Mouse (Mus musculus) left cerebral cortex, postnatal 14 days (tissue): ENCODE results near the gene Ttc9b. TPM values are rescaled to one million over a fixed set of nuclear protein-coding genes. Genes with fewer than 3 reads are reported as not detected.
"Not testable (repeated sequence)": the region's sequence is repeated elsewhere in the genome, so short reads cannot be mapped to it uniquely, and the experiment has no call there.

Experiments used
- DNase-seq, 2 experiments: peaks; one replicate each; pipeline ENCODE4 v3.0.0; 2021 to 2022; ENCODE audit warnings: low spot score in 2 of 2, mixed read lengths in 1 of 2
- intact Hi-C: fragments of 180-260 bp; cut with DNase I; formaldehyde crosslinking; loops from one replicate; pipeline ENCODE4 v1.15.1; 2025
- total RNA-seq, 2 experiments: library from RNA; stranded (reverse); gene quantifications; 2 replicates each; pipeline ENCODE4 v1.2.3; 2021

Ttc9b gene
- total RNA-seq, 2 experiments from 2014 or later, result 158 to 159 TPM

DNA sequence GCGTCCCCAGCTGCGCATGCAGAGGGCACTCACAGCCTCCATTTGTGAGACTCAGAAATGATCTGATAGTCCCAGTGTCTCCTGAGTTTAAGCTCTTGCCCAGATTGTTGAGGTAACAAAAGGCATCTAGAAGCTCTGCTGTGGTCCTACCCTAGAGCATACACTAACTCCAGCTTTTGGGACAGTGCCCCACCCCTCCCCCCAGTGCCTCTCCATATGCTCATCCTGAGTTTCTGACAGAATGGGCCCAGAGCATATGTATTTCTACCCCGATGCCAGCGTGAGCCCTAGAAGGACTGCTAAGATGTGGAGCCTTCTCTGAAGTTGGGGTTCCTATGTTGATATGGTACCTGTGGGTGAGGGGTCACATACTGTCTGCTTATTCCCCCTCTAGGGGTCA is 22.3 kb upstream of the Ttc9b start:
- no peak for DNase-seq
- intact Hi-C loops, result no loop called here

DNA sequence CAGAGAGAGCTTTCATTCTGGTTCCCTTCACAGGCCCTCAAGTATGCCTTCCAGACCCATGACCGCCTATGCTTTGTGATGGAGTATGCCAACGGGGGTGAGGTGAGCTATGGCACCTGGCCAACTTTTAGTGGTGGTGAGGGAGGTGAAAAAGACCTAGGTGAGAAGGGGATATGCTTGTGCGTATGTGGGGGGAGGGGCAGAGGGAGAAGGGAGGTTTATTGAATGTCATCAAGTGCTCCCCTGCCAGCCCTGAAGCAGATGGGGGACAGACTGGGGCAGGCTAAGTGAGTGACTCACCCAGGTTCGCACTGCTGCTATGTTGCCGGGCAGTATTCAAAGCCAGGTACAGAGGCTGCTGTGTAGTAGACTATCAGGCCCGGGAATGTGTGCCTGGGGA is 20.5 kb upstream of the Ttc9b start:
- intact Hi-C loops, result no loop called here
- DNase-seq, result no peak

DNA sequence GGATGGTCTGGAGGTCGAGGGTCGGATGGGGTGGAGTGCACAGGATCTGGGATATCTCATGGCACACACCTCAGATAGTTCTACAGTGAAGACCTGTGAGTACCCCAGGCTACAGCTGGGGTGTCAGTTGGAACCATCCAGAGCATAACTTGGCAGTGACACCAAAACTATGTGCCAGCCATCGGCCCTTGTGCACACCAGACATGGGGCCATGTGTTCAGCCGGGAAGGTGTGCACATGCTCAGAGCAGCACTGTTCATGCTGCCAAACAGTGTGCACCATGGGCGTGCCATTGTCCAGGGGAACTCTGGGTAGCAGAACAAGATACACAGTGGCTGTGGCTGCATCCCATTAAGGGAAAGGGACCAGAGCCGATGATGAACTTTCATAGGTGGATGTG is 19.0 kb upstream of the Ttc9b start:
- intact Hi-C loops, result loop anchor here (5.0 kb wide), 1 partner anchor 57 kb away; no protein-coding TSS in a partner anchor

DNA sequence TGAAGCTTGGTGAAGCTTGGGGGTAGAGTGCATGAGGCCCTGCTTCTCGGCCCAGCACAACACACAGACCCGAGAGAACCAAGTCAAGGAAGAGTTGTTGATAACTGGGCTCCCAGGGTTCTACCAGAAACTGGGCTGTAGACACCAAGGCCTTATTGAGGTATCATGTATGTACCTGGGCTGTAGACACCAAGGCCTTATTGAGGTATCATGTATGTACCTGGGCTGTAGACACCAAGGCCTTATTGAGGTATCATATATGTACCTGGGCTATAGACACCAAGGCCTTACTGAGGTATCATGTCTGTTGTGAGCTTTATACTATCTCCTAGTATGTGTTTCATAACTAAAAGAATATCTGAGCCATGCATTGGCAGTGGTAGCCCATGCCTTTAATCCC is 18.6 kb upstream of the Ttc9b start:
- intact Hi-C loops, result loop anchor here (5.0 kb wide), 1 partner anchor 58 kb away; no protein-coding TSS in a partner anchor
- DNase-seq, result not testable (repeated sequence)

More for the DNA sequence above, 19.0 kb upstream of the Ttc9b start:
- no peak for DNase-seq

DNA sequence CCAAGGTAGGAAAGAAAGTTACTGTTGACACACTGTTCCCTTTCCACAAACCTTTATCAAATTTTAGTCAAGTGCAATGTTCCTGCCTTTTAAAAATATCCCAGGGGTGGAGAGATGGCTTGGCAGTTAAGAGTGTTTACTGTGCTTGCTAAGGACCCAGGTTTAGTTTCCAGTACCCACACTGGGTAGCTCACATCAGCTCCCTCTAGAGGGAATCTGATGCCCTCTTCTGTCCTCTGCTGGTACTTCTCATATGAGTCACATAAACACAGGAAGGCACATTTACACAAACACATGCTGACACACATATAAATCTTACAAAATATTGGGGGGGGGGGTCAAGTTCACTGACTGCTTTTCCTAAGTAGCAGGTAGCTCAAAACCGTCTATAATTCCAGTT is 9.2 kb upstream of the Ttc9b start:
- intact Hi-C loops, result no loop called here
- DNase-seq, result no peak

DNA sequence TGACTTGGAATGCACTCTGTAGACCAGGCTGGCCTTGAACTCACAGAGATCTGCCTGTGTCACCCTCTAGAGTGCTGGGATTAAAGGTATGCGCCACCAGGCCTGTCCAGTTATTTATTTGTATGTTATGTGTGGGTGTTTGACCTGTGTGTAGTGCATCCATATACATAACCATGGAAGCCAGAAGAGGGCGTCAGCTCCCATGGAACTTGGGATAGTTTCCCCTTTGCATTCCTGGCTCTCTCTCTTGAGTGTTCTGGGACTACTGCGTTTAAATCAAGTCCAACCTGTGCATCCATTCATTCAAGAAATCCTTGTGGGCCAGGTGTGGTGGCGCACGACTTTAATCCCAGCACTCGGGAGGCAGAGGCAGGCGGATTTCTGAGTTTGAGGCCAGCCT is 7.2 kb upstream of the Ttc9b start:
- intact Hi-C loops, result no loop called here
- DNase-seq, result no peak

DNA sequence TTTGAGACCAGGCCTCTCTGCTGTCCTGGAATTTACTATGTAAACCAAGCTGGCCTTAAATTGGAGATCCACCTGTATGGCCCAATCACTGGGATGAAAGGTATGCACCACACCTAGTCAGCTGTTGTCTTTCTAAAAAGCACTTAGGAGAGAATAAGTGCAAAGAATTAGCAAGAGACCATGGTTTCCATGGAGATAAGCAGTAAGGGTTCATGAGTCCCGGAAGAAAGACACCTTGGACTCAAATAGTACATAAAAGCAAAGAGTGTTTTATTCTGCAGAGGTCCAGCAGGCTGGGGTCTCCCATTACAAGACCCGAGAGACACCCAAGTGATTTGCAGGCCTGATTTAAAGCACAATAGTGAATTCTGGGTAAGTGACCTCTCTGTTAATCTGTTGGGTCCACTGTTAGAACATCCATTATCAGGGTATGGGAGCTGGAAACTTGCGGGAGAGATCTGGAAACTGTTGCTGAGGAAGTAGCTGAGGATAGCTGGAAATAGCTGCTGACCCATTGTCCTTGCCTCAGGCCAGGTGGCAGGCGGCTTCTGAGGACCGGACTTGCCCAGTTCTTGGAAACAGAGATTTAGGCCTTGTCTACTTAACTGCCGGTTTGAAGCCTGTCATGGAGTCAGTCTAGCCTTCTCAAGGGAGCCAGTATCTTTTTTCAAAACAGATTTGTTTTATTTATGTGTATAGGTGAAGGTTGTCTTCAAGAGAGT is 6.3 kb upstream of the Ttc9b start:
- intact Hi-C loops, result no loop called here
- no peak for DNase-seq

DNA sequence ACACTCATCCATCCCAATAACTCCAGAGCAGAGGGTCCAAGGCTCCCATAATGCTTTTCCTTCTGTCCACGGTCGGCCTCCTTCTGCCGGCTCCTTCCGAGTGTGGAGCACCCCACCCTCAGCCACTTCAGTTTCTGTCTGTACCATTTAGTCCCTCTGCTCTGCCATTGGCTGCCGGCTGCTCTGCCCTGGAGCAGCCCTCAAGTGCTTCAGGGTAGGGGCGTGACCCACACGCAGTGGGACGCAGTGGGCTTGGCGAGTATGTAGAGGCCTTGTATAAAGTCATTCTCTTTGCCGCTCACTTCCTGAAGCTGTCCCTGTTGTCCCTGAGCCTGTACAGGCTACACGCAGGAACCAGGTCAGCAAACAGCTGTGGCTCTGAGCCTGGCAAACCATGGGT is 4.0 kb upstream of the Ttc9b start:
- no peak for DNase-seq
- intact Hi-C loops, result loop anchor here (5.0 kb wide), 1 partner anchor 57 kb away; the partner anchor contains the start of gene Akt2

DNA sequence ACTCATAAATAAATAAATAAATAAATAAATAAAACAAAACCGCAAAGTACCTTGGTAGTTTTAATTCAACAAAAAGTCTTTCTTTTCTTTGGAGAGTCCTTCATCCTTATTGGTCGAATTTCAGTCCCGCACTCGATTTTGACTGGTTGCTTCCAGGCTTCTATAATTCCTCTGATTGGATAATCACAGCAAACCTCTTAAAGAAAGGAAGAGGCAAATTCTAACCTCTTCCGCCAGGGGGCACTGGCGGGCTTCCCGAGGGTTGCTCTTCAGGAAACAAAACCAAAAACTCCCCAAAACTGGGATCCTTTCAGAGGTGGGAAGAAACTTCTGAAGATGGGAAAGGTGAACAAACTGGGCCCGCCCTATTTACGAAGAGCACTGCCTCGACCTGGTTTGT is 2.8 kb upstream of the Ttc9b start:
- DNase-seq, result peak; percentile 84 to 92
- intact Hi-C loops, result loop anchor here (5.0 kb wide), 1 partner anchor 59 kb away; the partner anchor contains the start of gene Akt2

DNA sequence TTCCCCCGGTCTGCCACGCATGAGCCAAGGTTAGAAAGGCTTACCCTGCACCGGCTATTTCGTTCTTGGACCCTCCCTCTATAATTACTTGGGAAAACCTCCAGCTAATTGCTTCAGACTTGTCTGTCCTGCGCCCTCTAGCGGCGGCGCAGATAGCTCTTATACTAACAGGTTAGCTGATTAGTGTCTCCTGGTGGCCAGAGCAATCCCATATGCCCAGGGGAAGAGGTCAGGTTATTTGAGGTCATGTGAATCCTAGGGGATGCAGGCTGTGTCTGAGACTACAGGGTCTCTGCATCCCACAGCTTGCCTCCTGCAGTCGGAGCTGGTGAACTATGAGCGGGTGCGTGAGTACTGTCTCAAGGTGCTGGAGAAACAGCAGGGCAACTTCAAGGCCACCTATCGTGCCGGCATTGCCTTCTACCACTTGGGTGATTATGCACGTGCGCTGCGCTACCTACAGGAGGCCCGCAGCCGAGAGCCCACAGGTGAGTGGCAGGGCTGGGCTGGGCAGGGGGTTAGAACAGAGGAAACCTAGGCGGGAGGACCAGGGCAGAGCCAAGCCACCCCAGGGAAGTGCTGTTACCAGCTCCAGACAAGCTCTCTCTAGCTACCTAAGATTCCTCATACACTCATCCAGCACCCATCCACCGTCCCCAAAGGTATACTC is 1.0 kb downstream of the Ttc9b start:
- intact Hi-C loops, result loop anchor here (2.0 to 5.0 kb wide), 2 partner anchors 30 to 62 kb away; partner anchors contain the start of gene Akt2
- peak; percentile 73 to 75 for DNase-seq

DNA sequence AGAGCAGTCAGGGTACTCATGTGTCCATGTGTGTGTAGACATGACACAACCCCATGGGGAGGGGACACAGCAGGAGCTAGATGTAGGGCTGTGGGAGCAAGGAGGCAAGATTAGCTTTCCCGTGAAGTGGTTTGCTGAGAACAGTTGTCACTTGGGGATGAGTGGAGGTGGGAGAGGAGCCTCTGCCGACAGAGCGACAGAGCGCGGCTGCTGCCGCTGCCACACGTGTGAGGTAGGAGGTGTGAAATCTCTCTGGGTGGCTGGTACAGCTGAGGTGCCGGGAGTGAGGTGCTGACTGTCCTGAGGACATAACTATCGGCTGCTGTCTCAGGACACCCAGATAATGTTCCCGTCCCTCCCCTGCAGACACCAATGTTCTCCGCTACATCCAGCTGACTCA is 1.8 kb downstream of the Ttc9b start:
- intact Hi-C loops, result loop anchor here (2.0 kb wide), 1 partner anchor 29 kb away; no protein-coding TSS in a partner anchor
- peak; percentile 57 to 85 for DNase-seq

DNA sequence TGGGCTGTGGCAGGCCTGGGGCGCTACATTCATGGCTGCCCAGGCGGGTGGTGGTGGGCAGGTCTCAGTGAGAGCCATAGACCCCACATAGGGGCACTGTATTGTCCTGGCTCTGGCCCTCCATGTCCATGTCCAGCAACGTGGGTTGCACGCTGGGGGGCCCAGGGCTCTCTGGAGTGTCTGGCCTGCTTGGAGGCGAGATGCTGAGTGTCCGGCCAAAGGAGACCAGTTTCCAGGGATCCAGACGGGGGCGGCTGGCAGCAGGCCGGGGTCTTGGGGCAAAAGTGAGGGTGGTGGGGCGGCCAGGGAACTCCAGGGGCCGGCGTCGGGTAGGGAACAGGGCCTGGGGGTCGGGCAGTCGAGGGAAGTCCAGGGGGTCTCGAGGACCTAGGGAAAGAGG is 2.9 kb downstream of the Ttc9b start:
- intact Hi-C loops, result no loop called here
- DNase-seq, result no peak

DNA sequence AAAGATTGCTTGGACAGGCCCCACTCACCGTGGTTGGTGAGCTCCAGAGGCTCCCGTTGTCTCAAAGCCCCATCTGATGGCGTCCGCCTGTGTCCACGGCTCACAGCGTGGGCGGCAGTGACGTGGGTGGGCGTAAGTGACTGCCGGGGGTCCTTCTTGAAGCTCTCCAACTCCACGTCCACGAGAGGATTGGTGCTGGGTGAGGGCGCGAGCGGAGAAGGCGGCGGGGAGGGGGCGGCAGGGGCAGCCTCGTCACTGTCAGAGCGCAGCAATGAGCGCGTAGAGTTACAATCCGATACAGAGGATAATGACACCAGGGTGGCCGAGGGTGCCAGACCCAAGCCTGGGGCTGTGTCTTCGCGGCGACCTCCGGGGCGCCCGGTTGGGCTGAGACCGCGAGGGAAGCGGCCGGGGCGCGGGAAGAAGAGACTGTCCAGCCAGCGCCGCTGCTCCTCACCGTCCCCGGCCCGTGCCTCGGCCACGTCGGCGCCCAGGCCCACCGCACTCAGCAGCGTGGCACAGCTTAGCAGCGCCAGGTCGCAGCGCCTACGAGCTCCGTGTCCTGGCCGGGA is 4.2 kb downstream of the Ttc9b start:
- DNase-seq, result no peak
- intact Hi-C loops, result no loop called here

DNA sequence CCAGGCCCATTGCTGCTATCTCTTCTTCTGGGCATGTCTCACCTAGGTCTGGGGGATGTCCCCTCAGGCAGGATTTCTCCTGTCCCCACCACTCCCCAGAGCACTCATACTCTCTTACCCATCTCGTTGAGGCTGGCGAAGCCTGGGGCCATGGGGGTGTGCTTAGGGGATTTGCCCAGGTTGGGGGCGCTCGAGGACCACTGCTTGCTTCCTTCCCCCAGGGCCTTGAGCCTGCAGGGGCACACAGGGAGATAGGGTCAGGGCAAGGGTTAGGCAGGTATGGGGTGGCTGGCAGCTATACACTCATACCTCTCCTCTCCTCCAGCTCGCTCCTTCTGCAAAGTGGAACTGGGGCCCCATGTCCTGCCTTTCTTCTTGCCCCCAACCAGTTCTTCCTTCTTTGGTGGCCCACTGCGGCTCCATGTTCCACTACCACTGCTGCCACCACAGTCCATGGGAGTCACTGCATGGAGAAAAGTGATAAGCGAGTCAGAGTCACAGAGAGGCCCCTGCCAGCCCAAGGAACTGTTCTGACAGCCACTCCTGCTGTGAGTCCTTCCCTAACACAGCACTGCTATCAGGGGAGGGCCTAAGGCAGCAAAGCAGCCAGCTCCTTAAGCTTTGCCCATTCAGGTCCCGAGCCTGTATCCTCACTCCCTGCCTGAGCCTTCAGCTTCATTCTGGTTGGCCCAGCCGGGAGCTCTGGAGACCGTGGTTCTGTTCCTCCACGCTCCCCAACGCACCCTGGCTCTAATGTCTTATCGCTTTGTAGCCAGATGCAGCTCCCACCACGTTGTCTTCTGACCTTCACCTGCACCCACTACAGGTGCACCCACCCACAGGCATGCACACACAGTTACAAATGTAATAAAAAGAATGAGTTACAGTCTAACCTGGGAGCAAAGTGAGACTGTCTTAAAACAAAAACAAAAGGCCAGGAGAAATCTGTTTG is 5.3 kb downstream of the Ttc9b start:
- intact Hi-C loops, result no loop called here
- DNase-seq, result peak in 1 of 2 experiments; percentile 70

DNA sequence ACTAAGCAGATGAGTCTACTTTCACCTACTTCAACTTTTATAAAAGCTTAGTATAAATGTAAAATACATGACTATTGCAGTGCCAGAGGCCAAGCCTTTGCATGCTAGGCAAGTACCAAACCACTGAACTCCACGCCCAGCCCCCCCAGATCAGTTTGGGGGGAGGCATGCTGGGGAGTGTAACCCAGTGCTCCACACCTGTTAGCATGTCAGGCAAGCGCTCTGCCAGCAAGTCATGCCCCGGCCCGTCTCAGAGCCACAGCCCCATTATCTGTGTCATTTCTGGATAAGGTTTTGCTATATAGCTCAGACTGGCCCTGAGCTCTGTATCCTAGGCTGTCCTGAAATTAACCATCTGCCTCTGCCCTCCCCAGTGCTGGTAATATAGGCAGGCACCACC is 8.3 kb downstream of the Ttc9b start:
- intact Hi-C loops, result no loop called here
- no peak for DNase-seq

DNA sequence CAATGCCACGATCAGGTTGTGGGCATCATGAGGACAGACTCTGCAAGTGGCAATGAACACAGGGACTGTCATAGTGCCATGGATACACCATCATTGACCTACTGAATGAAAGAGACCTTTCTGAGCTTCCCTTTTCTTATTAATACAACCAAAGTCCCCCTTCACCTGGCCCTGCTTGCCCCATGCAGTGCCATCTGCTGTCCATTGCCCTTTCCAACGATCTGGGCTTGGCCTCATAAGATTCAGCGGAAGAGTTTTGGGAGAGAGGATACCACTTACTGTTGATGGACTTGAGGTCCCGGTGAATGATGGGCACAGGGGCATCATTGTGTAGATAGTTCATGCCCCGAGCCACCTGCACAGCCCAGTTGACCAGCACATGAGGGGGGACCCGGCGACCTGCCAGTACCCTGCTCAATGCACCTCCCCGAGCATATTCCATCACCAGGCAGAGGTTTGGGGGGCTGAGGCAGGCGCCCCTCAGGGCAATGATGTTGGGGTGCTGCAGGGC is 19.4 kb downstream of the Ttc9b start:
- no peak for DNase-seq
- intact Hi-C loops, result no loop called here

DNA sequence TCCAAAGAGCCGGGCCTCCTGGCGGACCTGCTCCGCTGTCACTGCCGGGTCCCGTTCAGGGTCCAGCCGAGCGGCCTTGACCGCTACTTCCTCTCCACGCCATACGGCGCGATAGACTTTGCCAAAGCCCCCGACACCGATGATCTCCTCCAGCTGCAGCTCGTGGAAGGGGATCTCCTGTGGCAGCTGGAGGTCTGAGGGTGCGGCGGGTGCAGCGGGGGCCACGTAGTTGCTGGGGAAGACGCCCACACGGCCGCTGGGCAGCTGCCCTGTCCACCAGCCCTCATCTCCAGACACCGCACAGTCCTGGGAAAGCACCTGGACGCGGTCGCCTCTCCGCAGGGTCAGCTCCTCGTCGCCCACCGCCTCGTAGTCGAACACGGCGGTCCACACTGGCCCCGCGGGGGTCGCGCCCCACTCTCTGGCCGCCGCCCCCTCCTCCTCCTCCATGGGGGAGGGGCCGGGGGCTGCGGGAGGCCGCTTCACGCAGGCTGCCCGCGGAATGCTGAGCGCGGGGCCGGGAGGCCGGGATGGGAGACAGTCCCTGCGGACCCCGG is 19.9 kb downstream of the Ttc9b start:
- intact Hi-C loops, result no loop called here
- no peak for DNase-seq

DNA sequence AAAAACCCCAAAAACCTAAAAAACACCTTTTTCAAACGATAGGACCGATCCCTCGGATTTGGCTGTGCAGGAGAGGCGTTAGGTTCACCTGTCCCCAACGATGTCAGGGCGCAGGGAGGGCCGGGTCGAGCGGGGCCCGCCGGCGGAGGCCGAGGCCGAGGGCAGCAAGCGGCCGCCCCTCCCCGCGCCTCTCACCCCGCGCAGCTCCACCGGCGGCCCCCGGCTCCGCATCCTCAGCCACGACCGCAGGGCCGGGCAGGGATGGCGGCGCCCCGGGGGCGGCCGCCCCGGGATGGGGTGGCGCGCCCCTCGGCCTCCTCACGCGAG is 20.4 kb downstream of the Ttc9b start:
- intact Hi-C loops, result no loop called here
- no peak for DNase-seq
